Mouse (Mus musculus): ENCODE results near the gene Ndufb3.
A peak's percentile ranks its signal among the peaks of the same experiment; 100 is the strongest.
"Not testable (repeated sequence)": the region's sequence is repeated elsewhere in the genome, so short reads cannot be mapped to it uniquely, and the experiment has no call there.

The Ndufb3 gene

DNA sequence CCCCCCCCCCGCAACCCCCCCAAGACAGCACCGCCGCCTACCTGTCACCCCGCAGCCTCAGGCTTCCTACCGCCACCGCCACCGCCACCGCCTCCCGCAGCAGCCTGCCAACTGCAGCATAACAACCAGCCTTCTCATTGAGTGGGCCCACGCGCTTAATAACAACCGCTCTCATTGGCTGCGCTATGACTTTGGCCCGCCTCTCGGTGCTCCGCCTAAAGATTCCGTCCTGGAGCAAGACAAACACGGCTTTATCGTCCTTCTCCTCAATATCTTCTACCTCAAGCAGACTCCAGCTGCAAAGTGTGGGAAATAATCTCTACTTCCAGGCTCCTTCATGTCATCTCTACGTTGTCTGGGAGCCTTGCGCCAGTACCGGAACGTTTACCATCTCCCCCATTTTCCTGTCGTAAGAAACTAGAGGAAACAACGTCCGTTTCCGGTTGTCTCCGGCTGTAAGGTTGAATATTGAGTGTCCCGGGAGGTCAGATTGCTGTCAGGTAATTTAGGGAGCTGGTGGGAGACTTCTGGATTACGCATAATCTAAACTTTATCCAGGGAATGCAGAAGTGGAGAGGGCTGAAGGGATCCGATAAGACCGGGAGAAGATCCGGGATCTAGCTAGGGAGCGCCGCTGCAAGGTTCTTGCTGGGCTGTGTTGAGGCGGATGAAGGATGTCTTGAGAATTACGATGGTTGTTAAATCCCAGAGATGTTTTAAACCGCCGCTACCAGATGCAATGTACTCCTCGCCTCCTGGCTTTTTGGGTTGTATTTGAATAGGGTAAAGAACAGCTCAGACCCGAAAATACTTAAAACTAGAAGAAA, at the start of gene Ndufb3, which contains the start of gene Fam126b:
Ndufb3 (plus strand) TSS at position 214 of the 827 bp plus-strand sequence.
Fam126b (minus strand) TSS at position 153 of the 827 bp plus-strand sequence.
- peak; percentile 92 for DNase-seq

DNA sequence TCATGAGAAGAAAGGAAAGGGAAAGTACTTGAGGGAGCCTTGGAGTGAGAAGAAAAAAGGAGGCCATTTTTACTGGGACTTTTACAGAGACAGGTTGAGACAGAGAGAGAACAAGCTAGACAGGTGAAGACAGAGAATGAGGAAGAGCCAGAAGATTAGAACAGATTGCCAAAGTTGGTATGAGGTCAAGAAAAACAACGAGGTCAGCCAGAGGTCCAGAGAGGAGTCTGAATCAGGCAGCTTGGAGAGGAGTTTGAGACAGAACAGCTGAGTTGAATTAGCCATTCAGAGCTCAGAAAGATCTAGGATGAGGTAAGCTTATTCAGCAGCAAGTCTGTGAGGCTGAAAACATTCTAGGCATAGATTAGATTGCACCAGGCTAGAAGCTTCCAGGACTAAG, 44.8 kb upstream of the Ndufb3 start:
- DNase-seq = no peak

DNA sequence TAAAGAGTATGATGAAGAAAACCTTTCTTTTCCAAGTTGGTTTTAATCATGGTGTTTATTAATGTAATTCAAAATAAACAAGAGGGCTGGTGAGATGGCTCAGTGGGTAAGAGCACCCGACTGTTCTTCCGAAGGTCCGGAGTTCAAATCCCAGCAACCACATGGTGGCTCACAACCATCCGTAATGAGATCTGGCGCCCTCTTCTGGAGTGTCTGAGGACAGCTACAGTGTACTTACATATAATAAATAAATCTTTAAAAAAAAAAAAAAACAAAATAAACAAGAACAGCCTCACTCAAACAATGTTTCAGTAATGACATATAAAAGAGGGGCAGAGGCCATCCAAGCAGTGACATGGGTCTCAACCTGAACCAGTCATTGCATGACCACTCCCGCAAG, 25.8 kb upstream of the Ndufb3 start:
- not testable (repeated sequence) for DNase-seq

DNA sequence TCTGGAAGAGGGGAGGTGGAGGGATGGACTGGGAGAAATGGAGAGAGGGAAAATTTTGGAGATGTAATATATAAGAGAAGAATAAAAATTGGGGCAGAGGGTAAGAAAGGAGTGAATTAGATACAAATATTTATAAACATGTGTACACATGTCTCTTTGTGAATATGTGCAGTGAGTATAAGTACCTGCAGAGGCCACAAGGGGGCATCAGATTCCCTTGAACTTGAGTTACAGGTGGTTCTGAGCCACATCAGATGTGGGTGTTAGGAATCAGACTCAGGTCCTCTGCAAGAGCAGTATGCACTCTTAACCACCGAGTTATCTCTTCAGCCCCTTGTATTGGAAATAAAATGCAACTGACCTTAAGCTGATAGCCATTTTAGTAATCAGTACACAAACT, 23.7 kb upstream of the Ndufb3 start:
- peak; percentile 68 for DNase-seq

DNA sequence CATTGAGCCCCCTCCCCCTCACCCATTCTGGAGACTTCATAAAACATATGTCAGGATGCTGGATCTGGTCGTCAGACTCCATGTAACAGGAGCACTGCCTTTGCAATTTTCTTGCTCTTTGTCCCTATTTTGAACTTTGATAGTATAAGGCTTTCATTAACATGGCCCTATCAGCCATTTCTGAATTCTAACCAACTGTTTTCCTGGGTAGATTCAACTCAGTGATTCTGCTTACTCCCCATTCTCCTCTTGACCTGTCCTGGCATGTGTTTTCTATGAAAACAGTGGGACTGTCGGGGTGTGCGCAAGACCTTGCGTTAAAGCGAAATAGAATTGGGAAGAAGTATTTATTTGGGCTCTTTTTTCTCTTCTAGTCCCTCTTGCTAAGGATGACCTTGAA, 21.2 kb upstream of the Ndufb3 start:
- DNase-seq = no peak

DNA sequence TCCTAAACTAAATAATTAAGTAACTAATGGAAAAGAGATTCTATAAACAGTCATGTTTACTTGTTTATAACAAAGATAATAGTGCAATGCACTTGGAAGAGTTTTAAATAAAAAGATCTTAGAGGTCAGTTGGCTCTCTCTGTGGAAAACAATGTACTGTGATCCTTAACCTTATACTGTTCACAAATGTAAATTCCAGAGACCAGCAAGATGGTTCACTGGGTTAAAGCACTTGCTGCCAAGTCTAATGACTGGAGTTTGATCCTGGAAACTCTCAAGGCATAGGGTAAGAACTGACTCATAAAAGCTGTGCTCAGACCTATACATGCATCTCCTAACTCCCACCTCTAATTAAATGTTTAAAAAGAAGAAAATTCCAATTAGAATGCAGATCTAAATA, 19.6 kb upstream of the Ndufb3 start:
- peak; percentile 13 for DNase-seq

DNA sequence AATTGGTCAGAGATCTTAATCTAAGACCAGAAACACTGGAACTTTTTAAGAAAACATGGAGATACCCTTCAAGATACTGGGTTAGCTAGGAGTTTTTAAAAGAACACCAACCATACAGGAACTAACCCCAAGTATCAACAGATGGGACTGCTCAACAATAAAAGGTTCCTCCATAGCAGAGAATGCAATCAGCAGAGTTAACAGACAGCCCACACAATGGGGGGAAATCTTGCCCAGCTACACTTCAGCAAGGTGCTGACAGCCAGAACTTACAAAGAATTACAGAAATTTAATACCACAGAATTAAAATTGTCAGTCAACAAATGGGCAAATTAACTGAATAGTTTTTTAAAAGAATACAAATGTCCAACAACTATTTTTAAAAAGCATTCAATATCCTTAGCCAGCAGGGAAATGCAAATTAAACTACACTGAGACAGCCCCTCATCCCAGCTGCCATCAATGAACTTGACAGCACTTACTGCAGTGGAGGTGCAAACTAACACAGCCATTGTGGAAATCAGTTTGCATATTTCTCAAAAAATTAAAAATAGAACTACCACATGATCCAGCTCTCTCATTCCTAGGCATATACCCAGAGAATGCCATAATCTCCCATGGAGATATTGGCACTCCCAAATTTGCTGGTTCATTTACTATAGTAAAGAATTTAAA, 17.6 kb upstream of the Ndufb3 start:
- DNase-seq = no peak

DNA sequence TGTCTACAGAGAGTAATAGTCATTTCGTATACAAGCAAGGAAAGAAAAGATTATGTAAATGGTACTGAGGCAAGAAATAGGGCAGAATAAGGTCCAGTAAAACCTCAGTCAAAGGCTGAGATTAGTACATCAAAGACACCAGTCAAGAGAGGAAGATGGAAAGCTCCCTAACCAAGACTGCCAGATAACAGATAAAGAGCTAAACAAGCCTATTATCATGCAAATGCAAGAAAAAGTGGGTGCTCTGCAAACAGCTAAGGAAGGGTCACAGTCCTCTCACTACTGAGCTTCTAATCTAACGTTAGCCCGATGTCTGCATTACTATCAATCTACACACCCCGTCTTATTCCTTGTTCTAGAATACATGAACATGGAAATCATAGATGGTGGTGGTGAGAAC, 15.7 kb upstream of the Ndufb3 start:
- no peak for DNase-seq

DNA sequence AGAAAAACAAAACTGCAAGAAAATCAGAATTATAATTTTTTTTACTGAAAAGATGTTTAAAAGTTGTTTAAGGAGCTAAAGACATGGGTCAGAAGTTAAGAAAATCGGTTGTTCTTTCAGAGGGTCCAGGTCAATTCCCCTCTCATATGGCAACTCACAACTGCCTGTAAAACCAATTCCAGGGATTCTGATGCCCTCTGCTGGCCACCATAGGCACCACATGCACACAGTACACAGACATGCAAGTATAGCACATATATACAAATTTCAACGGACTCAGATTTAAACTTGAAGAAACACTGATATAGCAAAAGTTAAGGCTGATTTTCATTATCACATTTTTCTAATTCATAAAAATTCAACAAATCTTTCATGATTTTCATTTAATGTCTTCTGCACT, 7.0 kb upstream of the Ndufb3 start:
- peak; percentile 63 for DNase-seq

DNA sequence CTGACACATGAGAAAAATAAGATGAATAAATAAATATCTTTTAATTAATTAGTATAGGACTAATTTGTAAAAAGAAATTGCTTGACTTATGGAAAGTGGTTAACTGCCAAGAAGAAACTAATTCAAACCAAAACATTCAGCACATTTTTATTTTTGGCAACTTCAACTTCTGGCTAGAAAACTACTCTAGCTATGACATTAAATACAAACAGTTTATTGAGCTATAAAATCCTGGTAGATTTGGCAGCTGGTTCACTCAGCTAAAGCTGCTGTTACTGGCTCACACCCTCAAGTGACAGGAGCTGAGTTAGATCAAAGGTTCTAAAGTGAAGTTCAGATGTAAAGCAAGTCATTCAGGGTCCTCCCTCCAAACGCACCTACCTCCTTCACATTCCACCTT, 3.6 kb upstream of the Ndufb3 start:
- no peak for DNase-seq

DNA sequence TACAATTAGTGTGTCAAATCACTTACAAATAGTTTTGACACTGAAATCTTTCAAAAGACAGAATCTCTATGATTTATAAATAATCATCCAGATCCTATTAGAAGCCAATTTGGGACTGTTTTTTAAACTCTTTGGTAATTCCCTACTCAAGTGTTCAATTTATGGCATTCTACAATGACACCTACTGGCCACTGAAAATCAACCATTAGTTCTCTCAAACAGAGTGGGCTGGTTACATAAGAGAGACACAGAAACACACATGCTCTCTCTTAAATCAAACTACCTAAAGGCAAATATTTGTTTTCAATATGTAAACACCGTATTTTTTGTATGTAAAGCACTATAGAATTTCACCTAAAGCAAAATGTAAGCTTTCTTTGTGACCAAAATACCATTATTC, 1.9 kb upstream of the Ndufb3 start:
- no peak for DNase-seq

DNA sequence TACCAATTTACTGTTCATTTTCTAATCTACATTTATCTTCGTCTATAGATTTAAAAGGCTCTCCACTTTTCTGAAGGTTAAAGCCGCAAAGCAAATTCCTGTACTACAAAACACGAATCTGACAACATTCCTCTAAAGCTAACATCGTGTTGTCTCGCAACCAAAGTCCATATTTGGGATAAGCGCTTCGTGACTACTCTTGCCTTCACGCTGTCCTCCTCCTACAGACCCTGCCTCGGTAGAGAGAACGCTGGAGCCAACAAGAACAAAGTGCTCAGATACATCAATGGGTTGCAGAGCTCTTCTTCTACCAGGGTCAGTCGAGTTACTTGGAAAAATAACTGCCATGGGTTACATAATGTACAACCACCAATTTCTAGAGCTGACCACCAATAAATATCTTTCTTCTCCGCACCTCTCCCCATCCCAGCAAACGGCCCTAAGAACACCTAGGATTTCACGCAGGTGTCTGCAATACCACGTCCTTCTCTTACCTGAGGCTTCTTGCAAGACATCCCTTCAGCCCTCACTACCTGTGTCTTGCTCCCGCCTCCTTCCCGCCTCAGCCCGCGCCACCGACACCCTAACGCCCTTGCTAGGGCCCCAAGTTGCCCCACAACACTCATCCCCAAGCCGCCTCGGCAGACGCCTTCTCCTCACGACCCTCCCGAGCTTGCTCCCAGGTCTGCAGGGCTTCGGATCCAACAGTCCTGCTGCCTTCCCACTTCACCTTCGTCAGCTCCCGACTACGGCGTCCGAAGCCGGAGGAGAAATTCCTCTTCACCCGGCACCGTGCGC, 612 bp upstream of the Ndufb3 start:
- no peak for DNase-seq

DNA sequence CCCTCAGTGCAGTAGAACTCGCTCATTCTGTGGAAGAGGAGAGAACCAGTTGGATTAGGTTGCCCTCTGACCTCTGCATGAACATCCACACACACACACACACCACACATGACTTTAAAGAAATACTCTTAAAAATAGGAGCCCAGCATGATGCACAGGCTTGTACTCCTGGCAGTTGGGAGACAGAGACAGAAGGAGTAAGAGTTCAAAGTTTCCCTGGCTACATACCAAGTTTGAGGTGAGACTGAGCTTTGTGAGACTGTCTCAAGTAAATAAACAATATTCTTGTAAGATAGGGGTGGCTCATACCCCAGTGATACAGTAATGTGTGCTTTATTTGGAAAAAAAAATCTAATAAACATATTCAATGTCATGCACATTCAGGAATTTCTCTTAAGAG, 1.3 kb downstream of the Ndufb3 start:
- no peak for DNase-seq

DNA sequence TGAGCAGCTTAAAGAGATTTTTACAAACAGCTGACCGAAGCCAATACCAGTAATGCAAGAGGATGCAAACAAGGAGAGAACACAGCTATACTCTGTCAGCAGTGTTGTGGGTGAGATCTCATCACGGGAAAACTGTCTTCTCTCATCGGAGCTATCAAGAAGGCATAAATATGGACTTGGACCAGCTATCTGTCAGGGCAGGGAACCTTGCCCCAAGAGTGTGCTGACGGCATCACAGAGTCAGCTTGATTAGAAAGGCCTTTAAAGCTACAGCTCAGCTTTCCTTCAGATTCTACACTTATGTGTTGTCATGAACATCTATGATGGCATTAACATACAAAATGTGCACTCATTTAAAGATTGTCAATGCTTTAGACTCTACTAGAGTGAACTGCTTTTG, 16.5 kb downstream of the Ndufb3 start:
- no peak for DNase-seq

DNA sequence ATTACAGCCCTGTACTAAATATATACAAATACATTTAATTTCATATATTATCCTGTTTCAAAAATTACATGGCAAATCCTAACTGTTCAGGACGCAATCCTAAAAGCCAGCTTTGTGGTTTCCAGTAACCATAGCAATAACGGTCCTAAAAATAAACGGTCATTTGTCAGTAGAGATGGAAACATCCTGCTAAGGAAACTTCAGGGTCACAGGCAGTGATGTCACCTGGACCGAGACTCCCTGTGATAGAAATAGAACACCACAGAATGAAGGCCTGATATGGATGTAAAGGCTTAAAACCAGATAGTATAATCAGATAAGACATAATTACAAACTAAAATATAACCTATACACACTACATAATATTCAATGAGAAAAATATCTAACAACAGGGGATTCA, 17.6 kb downstream of the Ndufb3 start:
- no peak for DNase-seq

DNA sequence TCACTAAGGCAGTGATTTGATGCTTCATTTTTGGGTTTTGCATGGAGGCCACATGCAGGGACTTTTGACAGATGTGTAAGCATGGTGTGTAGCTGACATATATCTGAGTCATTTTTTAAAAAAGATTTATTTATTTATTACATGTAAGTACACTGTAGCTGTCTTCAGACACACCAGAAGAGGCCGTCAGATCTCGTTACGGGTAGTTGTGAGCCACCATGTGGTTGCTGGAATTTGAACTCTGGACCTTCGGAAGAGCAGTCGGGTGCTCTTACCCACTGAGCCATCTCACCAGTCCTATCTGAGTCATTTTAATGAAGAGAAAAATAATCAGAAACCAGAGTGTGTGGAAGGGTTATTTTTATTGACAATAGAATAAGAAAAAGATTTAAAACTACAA, 23.4 kb downstream of the Ndufb3 start:
- DNase-seq = not testable (repeated sequence)

DNA sequence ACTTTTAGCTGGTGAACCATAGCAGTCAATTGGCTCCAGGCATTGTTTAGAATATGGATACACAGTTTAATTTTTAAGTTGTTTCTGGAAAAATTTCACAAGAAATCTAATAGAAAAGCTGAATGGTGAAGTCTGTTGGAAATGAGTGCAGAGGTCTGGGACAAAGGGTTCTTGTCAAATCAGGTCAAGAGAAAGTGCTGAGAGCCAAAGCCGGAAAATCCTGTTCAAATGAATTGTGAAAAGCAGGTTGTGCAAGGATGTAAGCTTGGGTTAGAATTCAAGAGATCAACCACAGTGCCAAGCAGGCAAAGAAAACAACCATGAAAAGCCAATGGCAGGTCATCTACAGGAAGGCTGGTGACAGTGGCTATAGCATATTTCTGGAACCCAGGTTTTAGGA, 24.0 kb downstream of the Ndufb3 start:
- no peak for DNase-seq

DNA sequence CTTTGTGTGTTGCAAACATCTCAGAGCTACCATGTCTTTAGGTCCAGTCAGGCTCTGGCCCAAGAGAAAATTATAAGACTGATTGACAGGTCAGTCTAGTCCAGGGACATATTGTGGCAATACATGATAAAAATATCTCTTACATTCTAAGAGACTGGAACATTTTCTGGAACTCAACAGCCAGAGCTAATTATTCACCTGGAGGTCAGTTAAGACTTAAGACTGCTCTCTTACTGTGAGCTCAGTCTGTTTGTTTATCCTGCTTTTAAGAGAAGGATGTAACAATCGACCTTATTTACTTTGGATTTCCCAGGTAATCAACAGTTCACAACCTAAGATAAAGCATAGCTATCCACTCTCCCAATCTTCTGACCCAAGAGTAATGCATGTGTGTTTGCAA, 24.4 kb downstream of the Ndufb3 start:
- no peak for DNase-seq

DNA sequence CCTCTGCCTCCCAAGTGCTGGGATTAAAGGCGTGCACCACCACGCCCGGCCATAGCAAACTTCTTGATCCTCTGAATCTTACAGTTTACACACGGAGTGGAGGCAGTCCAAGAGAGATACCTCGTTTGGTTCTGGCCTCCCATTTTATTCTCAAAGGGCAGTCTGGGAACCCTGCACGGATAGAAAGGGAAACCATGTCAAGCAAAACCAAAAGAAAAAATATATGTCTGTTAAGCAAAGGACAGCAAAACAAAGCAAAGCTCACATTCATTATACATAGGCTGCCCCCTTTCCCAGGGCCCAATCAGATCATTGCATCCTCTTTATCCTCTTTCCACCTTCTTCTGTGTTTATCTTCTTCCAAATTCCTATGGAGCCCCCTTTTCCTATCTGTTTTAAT, 27.6 kb downstream of the Ndufb3 start:
- DNase-seq = no peak

DNA sequence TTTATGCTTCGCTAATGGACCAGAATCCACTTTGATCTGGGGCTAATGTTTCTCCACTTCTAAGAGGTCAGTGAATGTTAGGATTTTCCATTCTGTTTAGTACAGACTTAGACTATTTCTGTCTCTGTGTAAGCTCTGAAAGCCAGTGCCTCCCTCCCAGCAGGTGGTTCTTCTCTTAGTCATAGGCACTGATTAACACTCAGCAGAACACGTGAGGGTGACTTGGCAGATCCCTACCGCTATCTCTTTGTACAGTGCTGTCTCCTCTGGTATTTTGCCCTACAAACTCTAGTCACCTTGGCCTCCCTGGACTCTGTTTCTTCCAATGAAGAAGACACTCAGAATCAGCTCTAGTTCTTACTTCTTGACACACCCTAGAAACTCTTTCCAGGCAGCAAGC, 28.2 kb downstream of the Ndufb3 start:
- DNase-seq = peak; percentile 48

DNA sequence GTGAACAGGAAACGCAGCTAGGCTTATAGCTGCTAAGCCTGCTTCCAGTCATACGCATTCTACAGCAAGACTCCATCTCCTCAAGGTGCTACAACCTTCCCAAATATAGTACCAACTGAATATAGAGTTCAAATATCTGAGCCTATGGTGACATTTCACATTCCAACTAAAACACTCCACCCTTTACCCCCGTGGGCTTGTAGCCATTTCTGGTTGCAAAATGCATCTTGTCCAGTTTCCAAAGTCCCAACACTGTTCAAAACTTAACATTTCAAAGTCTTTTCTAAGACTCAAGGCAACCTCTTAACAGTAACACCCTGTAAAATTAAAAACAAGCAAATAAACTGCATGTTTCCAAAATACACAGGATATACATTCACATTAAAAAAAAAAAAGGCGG, 29.0 kb downstream of the Ndufb3 start:
- no peak for DNase-seq

DNA sequence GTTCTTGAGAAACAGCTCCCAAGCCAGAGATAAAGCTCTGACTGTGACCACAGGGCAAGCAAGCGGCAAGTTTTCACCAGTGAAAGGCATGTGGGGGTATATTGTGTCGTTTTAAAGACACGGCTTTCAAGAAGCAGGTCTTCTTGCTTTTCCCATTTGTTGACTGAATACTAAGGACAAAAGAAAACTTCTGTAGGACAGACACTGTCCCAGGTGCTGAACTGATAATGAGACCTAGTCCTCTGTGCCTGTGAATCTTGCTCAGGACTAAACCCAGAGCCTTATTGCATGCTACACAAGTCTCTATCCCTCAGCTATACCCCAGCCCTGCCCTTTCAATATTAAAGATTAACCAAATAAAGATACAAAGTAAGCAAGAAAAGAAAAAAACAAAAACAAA, 30.0 kb downstream of the Ndufb3 start:
- DNase-seq = no peak

DNA sequence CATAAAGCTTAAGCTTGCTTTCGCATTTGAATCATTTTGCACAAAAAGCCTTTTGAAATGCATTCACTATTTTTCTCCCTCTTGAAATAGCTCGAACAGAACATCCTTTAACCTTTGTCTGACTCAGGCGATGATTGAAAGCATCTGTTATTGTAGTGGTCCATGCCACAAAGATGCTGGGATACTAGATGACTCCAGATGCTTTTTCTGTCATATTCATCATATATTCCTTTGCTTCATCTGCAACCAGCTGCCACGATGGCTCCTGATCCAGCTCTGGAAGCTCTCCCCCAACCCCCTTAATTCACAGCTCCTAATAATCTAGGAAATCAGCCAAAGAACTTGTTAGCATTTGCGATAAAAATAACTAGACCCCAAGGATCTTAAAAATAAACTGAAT, 30.9 kb downstream of the Ndufb3 start:
- peak; percentile 16 for DNase-seq

Data from kidney, postnatal 10 days (tissue).